Mouse (Mus musculus): ENCODE data around the gene Acad12. TPM values are rescaled to one million over a fixed set of nuclear protein-coding genes. Genes with fewer than 3 reads are reported as not detected.

Acad12 gene
- polyA plus RNA-seq, 1 experiment = 5.3 TPM

DNA sequence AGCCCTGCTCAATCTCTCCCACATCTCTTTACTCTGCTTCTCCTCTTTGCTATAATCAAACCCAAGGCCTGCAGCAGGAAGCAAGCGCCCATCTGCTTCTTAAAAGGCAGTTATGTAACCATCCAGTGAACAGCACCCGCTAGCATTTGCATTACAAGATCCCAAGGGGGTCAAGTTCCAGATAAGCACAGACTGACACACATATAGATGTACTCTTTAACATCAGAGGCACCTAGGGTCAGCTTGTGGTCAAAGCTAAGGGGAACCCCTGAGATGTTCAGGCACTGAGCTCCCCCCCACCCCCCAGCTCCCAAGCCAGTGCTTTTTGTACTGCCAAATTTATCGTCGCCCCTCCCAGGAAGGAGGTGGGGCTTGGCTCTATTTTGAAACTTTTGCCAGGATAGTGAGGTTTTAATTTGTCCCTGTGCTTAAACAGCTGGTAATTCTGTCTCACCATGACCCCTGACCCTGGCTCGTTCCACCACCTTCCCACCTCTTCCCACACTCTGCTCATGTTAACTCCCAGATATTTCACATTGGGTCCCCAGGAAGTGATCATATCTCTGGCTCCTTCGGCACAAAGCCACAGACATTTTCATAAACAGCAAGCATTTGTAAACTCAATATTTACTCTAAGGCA lies 32.2 kb downstream of the Acad12 start:
- no peak for DNase-seq
- WGBS = 58% methylated on average over 6 of the region's 6 CpGs
- Histone ChIP-seq H3K27me3 (ENCODE audit: control insufficient read depth, insufficient read depth, low read length) (no peaks in the 10 kb centered on the region), H3K4me1 (ENCODE audit: control insufficient read depth, insufficient read depth, low read length) (0 out of 2 replicates have a peak, but pooled peaks cover 3% of the 10 kb centered on the region), H3K27ac (ENCODE audit: insufficient read depth, low read length) (no peak overlapping the region; the same call in 1 of the 2 replicates), H3K4me3 (replicated peaks; ENCODE audit: insufficient read depth, low read depth, low read length) (no peak overlapping the region)
- TF ChIP-seq POLR2A (IDR thresholded peaks at IDR 0.05; ENCODE audit: borderline replicate concordance, insufficient read depth, low read length) (no peak), CTCF (IDR thresholded peaks at IDR 0.05; ENCODE audit: borderline replicate concordance, insufficient read depth, low read depth, low read length) (no peak)

DNA sequence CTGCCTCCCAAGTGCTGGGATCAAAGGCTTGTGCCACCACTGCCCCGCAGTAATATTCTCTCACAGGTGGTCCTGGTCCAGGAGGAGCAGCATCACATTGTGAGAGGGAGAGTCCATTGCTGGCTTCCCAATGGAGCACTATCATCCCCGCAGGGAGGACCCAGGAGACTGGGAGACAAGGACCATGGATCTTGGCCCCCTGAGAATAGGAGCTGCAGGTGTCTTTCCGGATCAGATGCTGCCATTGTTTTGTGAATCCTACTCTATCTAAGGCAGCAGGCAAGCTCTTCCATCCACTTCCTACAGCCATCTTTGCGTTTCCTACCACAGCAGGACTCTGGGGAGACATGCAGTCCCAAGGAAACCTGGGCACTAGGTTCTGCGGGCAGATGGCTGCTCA lies 33.0 kb downstream of the Acad12 start:
- 64% methylated on average over 5 of the region's 5 CpGs for WGBS
- no peak for DNase-seq
- Histone ChIP-seq H3K4me1 (ENCODE audit: control insufficient read depth, insufficient read depth, low read length) (0 out of 2 replicates have a peak, but pooled peaks cover 3% of the 10 kb centered on the region), H3K27ac (ENCODE audit: insufficient read depth, low read length) (no peak overlapping the region), H3K27me3 (ENCODE audit: control insufficient read depth, insufficient read depth, low read length) (no peaks in the 10 kb centered on the region), H3K4me3 (replicated peaks; ENCODE audit: insufficient read depth, low read depth, low read length) (no peak overlapping the region)
- TF ChIP-seq CTCF (IDR thresholded peaks at IDR 0.05; ENCODE audit: borderline replicate concordance, insufficient read depth, low read depth, low read length) = no peak
- no peak for TF ChIP-seq POLR2A (IDR thresholded peaks at IDR 0.05; ENCODE audit: borderline replicate concordance, insufficient read depth, low read length)

DNA sequence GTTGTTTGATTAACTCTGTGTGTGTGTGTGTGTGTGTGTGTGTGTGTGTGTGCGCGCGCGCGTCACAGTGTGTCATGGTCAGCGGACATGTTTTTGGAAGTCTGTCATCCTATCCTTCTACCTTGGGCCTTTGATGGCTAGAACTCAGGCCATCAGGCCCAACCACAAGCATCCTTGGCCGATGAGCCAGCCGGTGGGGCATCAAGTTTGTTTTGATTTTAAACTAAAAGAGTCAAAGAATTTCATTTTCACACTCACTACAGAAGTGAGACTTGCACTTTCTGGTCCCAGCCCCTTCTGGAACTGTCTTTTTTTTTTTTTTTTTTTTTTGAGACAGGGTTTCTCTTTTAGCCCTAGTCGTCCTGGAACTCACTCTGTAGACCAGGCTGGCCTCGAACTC lies 33.7 kb downstream of the Acad12 start:
- TF ChIP-seq CTCF (IDR thresholded peaks at IDR 0.05; ENCODE audit: borderline replicate concordance, insufficient read depth, low read depth, low read length) (no peak), POLR2A (IDR thresholded peaks at IDR 0.05; ENCODE audit: borderline replicate concordance, insufficient read depth, low read length) (no peak)
- 95% methylated on average over 10 of the region's 10 CpGs for WGBS
- Histone ChIP-seq H3K27ac (ENCODE audit: insufficient read depth, low read length) (no peak overlapping the region), H3K27me3 (ENCODE audit: control insufficient read depth, insufficient read depth, low read length) (no peaks in the 10 kb centered on the region), H3K4me1 (ENCODE audit: control insufficient read depth, insufficient read depth, low read length) (0 out of 2 replicates have a peak, but pooled peaks cover 3% of the 10 kb centered on the region), H3K4me3 (replicated peaks; ENCODE audit: insufficient read depth, low read depth, low read length) (no peak overlapping the region)
- no peak for DNase-seq

DNA sequence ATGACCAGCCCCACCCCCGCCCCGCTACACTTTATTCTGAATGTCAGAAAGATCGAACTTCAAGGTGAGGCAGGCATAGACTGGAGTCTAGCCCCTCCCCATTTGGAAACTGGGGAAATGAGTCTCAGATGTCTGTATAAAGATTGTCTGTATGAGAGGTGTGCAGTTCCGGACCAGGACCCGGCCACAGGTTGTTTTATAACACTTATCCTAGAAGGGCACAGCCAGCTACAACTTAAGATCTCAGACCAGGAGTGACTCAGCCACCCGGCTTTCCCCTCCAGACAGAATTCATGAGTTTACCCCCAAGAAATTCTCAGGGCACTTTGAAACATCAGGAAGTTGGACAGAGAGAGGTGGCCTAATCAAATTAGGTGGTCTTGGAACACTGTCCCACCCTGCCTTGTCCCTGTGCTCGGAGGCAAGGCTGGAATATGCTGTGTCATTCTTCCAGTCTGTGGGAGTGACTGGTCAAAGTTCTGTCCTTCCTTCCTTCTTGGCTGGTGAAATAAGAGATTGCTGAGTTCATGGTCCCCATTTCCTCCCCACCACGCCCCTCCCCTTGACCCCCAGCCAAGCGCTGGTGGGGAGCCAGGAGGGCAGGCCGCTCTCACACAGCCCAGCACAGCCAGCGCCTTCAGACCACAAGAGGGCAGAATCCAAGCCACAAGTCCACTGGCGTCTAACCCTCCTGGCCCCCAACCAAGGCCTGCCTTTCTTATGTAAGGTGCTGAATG lies 34.8 kb downstream of the Acad12 start:
- 56% methylated on average over 12 of the region's 12 CpGs for WGBS
- Histone ChIP-seq H3K27me3 (ENCODE audit: control insufficient read depth, insufficient read depth, low read length) (no peaks in the 10 kb centered on the region), H3K4me3 (replicated peaks; ENCODE audit: insufficient read depth, low read depth, low read length) (no peak overlapping the region), H3K27ac (ENCODE audit: insufficient read depth, low read length) (peak overlapping the region; percentile 40; the same call in 1 of the 2 replicates), H3K4me1 (ENCODE audit: control insufficient read depth, insufficient read depth, low read length) (0 out of 2 replicates have a peak, but pooled peaks cover 3% of the 10 kb centered on the region)
- TF ChIP-seq POLR2A (IDR thresholded peaks at IDR 0.05; ENCODE audit: borderline replicate concordance, insufficient read depth, low read length) = no peak
- TF ChIP-seq CTCF (IDR thresholded peaks at IDR 0.05; ENCODE audit: borderline replicate concordance, insufficient read depth, low read depth, low read length) = peak; percentile 60
- DNase-seq = peak; percentile 61 to 67

DNA sequence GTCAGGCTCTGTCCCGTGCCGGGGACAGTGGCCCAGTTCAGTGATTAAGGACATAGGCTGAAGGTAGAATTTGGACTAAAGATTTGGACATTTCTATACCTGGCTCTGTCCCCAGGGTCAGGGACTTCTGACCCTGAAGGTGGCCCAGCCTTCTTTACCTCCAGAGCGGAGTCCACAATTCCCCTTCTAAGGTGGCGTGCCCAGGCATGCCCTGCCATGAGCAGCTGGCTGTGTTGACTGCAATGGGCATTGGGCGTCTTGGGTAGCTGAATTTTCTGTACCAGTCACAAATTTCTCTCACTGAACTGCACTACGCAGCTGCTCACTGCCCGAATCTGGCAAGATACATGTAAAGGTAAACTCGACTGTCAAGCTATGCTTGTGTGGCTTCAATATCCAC lies 36.8 kb downstream of the Acad12 start:
- 84% methylated on average over 8 of the region's 8 CpGs for WGBS

DNA sequence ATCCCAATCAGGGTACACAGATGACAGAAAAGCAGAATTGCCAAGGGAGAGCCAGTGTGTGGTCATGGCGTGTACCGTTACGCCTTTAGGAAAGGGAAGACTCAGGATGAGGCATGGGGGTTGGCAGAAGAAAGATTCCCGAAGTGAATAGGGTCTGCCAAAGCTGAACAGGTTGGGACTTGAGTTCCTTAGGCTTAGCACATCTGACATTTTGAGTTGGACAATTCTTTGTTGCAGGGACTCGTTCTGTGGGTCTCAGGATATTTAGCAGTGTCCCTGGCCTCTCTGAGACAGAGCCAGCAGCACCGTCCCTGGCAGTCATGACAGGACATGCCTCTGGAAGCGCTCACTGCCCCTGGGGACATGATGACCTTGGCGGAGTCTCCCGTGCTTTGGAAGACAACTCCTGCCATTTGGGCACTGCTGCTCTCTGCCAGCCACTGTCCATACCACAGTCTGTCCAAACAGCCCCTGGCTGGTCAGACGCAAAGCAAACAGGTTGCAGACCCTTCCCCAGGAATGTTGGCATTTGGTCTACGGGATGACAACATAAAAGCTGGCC lies 41.7 kb downstream of the Acad12 start:
- WGBS = 32% methylated on average over 11 of the region's 11 CpGs
- TF ChIP-seq POLR2A (IDR thresholded peaks at IDR 0.05; ENCODE audit: borderline replicate concordance, insufficient read depth, low read length) (no peak), CTCF (IDR thresholded peaks at IDR 0.05; ENCODE audit: borderline replicate concordance, insufficient read depth, low read depth, low read length) (no peak)
- Histone ChIP-seq H3K27ac (ENCODE audit: insufficient read depth, low read length) (no peak overlapping the region), H3K4me3 (replicated peaks; ENCODE audit: insufficient read depth, low read depth, low read length) (no peak overlapping the region), H3K27me3 (ENCODE audit: control insufficient read depth, insufficient read depth, low read length) (no peaks in the 10 kb centered on the region), H3K4me1 (ENCODE audit: control insufficient read depth, insufficient read depth, low read length) (no peaks in the 10 kb centered on the region)
- DNase-seq = no peak

More for the DNA sequence above, 36.8 kb downstream of the Acad12 start:
- no peak for DNase-seq
- Histone ChIP-seq H3K4me3 (replicated peaks; ENCODE audit: insufficient read depth, low read depth, low read length) (no peak overlapping the region), H3K27me3 (ENCODE audit: control insufficient read depth, insufficient read depth, low read length) (no peaks in the 10 kb centered on the region), H3K4me1 (ENCODE audit: control insufficient read depth, insufficient read depth, low read length) (0 out of 2 replicates have a peak, but pooled peaks cover 3% of the 10 kb centered on the region), H3K27ac (ENCODE audit: insufficient read depth, low read length) (no peak overlapping the region)
- TF ChIP-seq POLR2A (IDR thresholded peaks at IDR 0.05; ENCODE audit: borderline replicate concordance, insufficient read depth, low read length) (no peak), CTCF (IDR thresholded peaks at IDR 0.05; ENCODE audit: borderline replicate concordance, insufficient read depth, low read depth, low read length) (no peak)

DNA sequence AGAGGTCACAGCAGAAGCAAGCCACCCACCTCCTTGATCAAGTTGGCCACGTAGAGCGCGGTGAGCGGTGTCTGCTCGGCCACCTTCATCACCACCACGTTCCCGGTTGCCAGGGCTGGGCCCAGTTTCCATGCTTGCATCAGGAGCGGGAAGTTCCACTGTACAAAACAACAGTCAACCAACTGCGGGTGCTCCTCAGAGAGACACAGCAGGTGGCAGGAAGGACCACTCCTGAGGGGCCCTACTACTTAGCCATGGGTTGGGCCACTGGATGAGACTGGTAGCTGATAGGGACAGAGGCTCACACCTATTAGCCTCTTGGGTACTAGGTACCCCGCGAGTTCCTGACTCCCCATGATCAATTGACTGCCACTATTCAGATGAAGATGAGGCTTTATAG lies 42.9 kb downstream of the Acad12 start:
- Histone ChIP-seq H3K4me1 (ENCODE audit: control insufficient read depth, insufficient read depth, low read length) (no peaks in the 10 kb centered on the region), H3K27me3 (ENCODE audit: control insufficient read depth, insufficient read depth, low read length) (no peaks in the 10 kb centered on the region), H3K4me3 (replicated peaks; ENCODE audit: insufficient read depth, low read depth, low read length) (no peak overlapping the region), H3K27ac (ENCODE audit: insufficient read depth, low read length) (no peak overlapping the region)
- no peak for DNase-seq
- TF ChIP-seq POLR2A (IDR thresholded peaks at IDR 0.05; ENCODE audit: borderline replicate concordance, insufficient read depth, low read length) (no peak), CTCF (IDR thresholded peaks at IDR 0.05; ENCODE audit: borderline replicate concordance, insufficient read depth, low read depth, low read length) (no peak)
- WGBS = 96% methylated on average over 11 of the region's 11 CpGs
